Mouse (Mus musculus) layer of hippocampus, adult 2 months (tissue): ENCODE measurements at regions not wholly inside any gene's neighbourhood (a gene's known extent, or its start where the extent isn't known, plus 50 kb on each side); places are given as distances from the start of the nearest gene placed in this dataset.
A peak's percentile ranks its signal among the peaks of the same experiment; 100 is the strongest.

Experiments
- DNase-seq, 2 experiments: peaks; one replicate each; pipeline ENCODE4 v3.0.0; 2022; ENCODE audit warnings: low spot score in 2 of 2
- H3K27ac ChIP-seq: fragments of 200-600 bp; 2 replicates; pipeline ENCODE4 v1.8.1; 2022
- H3K4me3 ChIP-seq: fragments of 200-600 bp; 2 replicates; pipeline ENCODE4 v1.8.1; 2022; ENCODE audit warnings: mild to moderate bottlenecking
- CTCF ChIP-seq: fragments of 200-600 bp; conservative IDR thresholded peaks from 2 replicates; pipeline ENCODE4 v1.8.1; 2022; ENCODE audit warnings: antibody characterized with exemption, mild to moderate bottlenecking, moderate library complexity

- DNase-seq = no peak
- Histone ChIP-seq H3K4me3 (no peak overlapping the region), H3K27ac (no peak overlapping the region)
- TF ChIP-seq CTCF = no peak
Measured at GRCm38 (mm10) chr3:149324088-149324487, 333.7 kb upstream of the Adgrl2 start.

GRCm38 (mm10) chr3:149318728-149319127, 328.4 kb upstream of the Adgrl2 start:
- H3K4me3 ChIP-seq = no peak overlapping the region
- no peak overlapping the region for H3K27ac ChIP-seq
- no peak for DNase-seq
- TF ChIP-seq CTCF = no peak

GRCm38 (mm10) chr3:149314258-149314657, 323.9 kb upstream of the Adgrl2 start:
- TF ChIP-seq CTCF = no peak
- no peak for DNase-seq
- no peak overlapping the region for H3K4me3 ChIP-seq
- H3K27ac ChIP-seq = no peak overlapping the region

- Histone ChIP-seq H3K4me3 (no peak overlapping the region), H3K27ac (no peak overlapping the region)
- DNase-seq = no peak
- TF ChIP-seq CTCF = no peak
Measured at GRCm38 (mm10) chr3:149313217-149313616, 322.9 kb upstream of the Adgrl2 start.

- DNase-seq = no peak
- H3K4me3 ChIP-seq = no peak overlapping the region
- no peak overlapping the region; the same call in 1 of the 2 replicates for H3K27ac ChIP-seq
- TF ChIP-seq CTCF = no peak
Measured at GRCm38 (mm10) chr3:149311576-149311975, 321.2 kb upstream of the Adgrl2 start.

- Histone ChIP-seq H3K27ac (no peak overlapping the region), H3K4me3 (no peak overlapping the region)
- no peak for TF ChIP-seq CTCF
- no peak for DNase-seq
Measured at GRCm38 (mm10) chr3:149306709-149307108, 316.4 kb upstream of the Adgrl2 start.

- DNase-seq = no peak
- H3K27ac ChIP-seq = no peak overlapping the region
- H3K4me3 ChIP-seq = no peak overlapping the region
- no peak for TF ChIP-seq CTCF
Measured at GRCm38 (mm10) chr3:149306291-149306690, 315.9 kb upstream of the Adgrl2 start.

GRCm38 (mm10) chr3:149305440-149305839, 315.1 kb upstream of the Adgrl2 start:
- Histone ChIP-seq H3K4me3 (no peak overlapping the region), H3K27ac (no peak overlapping the region)
- DNase-seq = no peak
- no peak for TF ChIP-seq CTCF

GRCm38 (mm10) chr3:149305011-149305413, 314.7 kb upstream of the Adgrl2 start:
- no peak for TF ChIP-seq CTCF
- no peak overlapping the region for H3K4me3 ChIP-seq
- no peak overlapping the region for H3K27ac ChIP-seq
- no peak for DNase-seq

GRCm38 (mm10) chr3:149303418-149303817, 313.1 kb upstream of the Adgrl2 start:
- DNase-seq = no peak
- TF ChIP-seq CTCF = no peak
- Histone ChIP-seq H3K27ac (no peak overlapping the region), H3K4me3 (no peak overlapping the region)

- no peak overlapping the region for H3K27ac ChIP-seq
- TF ChIP-seq CTCF = no peak
- H3K4me3 ChIP-seq = no peak overlapping the region
- no peak for DNase-seq
Measured at GRCm38 (mm10) chr3:149300002-149300401, 309.6 kb upstream of the Adgrl2 start.

- H3K4me3 ChIP-seq = no peak overlapping the region
- DNase-seq = no peak
- no peak for TF ChIP-seq CTCF
- H3K27ac ChIP-seq = 0 out of 2 replicates have a peak overlapping the region, but pooled peaks have one; percentile 18
Measured at GRCm38 (mm10) chr3:149296419-149296962, 306.1 kb upstream of the Adgrl2 start.

GRCm38 (mm10) chr3:149295942-149296341, 305.6 kb upstream of the Adgrl2 start:
- DNase-seq = peak in 1 of 2 experiments; percentile 17

GRCm38 (mm10) chr3:149295257-149295831, 305.0 kb upstream of the Adgrl2 start:
- no peak overlapping the region for H3K27ac ChIP-seq
- no peak for TF ChIP-seq CTCF
- DNase-seq = no peak
- H3K4me3 ChIP-seq = no peak overlapping the region

More at GRCm38 (mm10) chr3:149295942-149296341, 305.6 kb upstream of the Adgrl2 start:
- 0 out of 2 replicates have a peak overlapping the region, but pooled peaks have one; percentile 18 for H3K27ac ChIP-seq
- no peak overlapping the region for H3K4me3 ChIP-seq
- no peak for TF ChIP-seq CTCF
